Mouse (Mus musculus) liver, embryonic 16.5 days (tissue): ENCODE data around the gene N6amt1. TPM values are rescaled to one million over a fixed set of nuclear protein-coding genes. Genes with fewer than 3 reads are reported as not detected.

Experiments used
- ATAC-seq: fragments of 200-750 bp; cut with Nextera tagmentation; 2 replicates; pipeline ENCODE4 v1.8.0; 2017; ENCODE audit warnings: low read depth, mild to moderate bottlenecking, moderate number of reproducible peaks, moderate library complexity
- H3K27ac ChIP-seq: fragments of 300-500 bp; sonication (generic); 2 replicates; pipeline ENCODE4 v1.5.1; 2014; ENCODE audit warnings: mild to moderate bottlenecking, low read length
- H3K27me3 ChIP-seq: fragments of 300-500 bp; sonication (generic); 2 replicates; pipeline ENCODE4 v1.6.1; 2014; ENCODE audit warnings: low read depth, low read length, mixed read lengths; ENCODE audit not compliant: control insufficient read depth, insufficient read depth
- H3K36me3 ChIP-seq: fragments of 300-500 bp; sonication (generic); 2 replicates; pipeline ENCODE4 v1.6.1; 2014; ENCODE audit warnings: mild to moderate bottlenecking; ENCODE audit not compliant: control insufficient read depth, insufficient read depth
- H3K4me1 ChIP-seq: fragments of 300-500 bp; sonication (generic); 2 replicates; pipeline ENCODE4 v1.6.1; 2014; ENCODE audit warnings: low read depth, low read length, mixed read lengths; ENCODE audit not compliant: control insufficient read depth
- H3K4me2 ChIP-seq: fragments of 300-500 bp; sonication (generic); 2 replicates; pipeline ENCODE4 v1.6.1; 2014; ENCODE audit warnings: low read depth, low read length, mixed read lengths
- H3K4me3 ChIP-seq: fragments of 300-500 bp; sonication (generic); 2 replicates; pipeline ENCODE4 v1.5.1; 2014; ENCODE audit warnings: low read depth, mild to moderate bottlenecking, low read length
- H3K9ac ChIP-seq: fragments of 300-500 bp; sonication (generic); 2 replicates; pipeline ENCODE4 v1.6.1; 2014; ENCODE audit warnings: low read depth, low read length
- H3K9me3 ChIP-seq: fragments of 300-500 bp; sonication (generic); replicated peaks from 2 replicates; pipeline ENCODE4 v1.6.1; 2016; ENCODE audit warnings: low read length; ENCODE audit not compliant: control insufficient read depth
- WGBS: fragments of 180-500 bp; shearing (Covaris S2); extraction: QIAGEN DNeasy Blood & Tissue Kit; methylation state at CpG from one replicate; pipeline ENCODE4 v1.1.7; 2014; ENCODE audit not compliant: insufficient replicate concordance; 5-methylcytosine and 5-hydroxymethylcytosine counted together
- polyA plus RNA-seq: library from polyadenylated mRNA; unstranded; fragments of >200 nt; fragmentation: Nextera tagmentation; extraction: Ambion mirVana; gene quantifications from 2 replicates; pipeline ENCODE4 v1.2.1, GENCODE M21; 2015

The N6amt1 gene
- polyA plus RNA-seq, 1 experiment from 2014 or later, result 5.2 TPM

DNA sequence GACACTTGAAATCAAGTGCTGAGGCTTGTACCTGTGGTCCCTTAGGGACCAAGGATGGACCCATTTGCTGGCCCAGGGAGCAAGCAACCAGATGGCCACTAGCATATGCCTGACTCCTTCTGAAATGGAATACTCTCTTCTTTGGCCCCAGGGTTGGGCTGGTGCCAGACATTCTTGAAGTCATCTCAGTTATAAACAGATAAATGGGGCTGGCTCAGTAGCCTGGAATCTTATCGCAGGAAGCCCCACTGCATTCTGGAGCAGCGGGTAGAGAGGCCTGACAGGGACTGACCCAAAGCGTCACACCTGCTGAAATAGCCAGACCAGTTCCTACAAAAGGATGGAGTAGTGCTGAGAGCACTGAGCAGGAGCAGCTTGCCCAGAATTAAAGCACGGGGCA is 10.2 kb downstream of the N6amt1 start:
- Histone ChIP-seq H3K4me3 (no peak overlapping the region), H3K27ac (no peak overlapping the region), H3K4me2 (no peak overlapping the region), H3K36me3 (no peaks in the 10 kb centered on the region; the same call in 1 of the 2 replicates), H3K9me3 (no peaks in the 10 kb centered on the region), H3K4me1 (no peaks in the 10 kb centered on the region; the same call in 1 of the 2 replicates), H3K9ac (no peak overlapping the region), H3K27me3 (no peaks in the 10 kb centered on the region)
- ATAC-seq, result no peak
- WGBS, result 76% methylated on average over 4 of the region's 4 CpGs

DNA sequence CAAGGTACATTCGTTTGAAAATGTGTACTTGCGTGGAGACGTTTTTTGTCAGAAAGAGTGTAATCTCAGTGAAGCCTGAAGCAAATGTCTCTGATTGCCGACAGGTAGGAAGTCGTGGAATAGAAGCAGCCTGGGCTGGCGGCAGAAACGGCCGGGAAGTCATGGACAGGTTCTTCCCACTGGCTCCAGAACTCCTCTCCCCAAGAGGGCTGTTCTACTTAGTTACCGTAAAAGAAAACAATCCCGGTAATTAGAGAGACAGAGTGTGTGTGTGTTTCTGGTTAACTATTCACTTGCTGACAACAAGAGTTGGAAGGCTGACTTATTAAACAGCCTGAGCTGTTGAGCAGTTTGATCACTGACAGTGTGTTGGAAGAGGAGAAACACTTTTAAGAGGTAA is 12.1 kb downstream of the N6amt1 start:
- H3K27ac ChIP-seq, result no peak overlapping the region
- no peaks in the 10 kb centered on the region for H3K9me3 ChIP-seq
- no peaks in the 10 kb centered on the region; the same call in 1 of the 2 replicates for H3K36me3 ChIP-seq
- no peak overlapping the region for H3K9ac ChIP-seq
- no peaks in the 10 kb centered on the region; the same call in 1 of the 2 replicates for H3K4me1 ChIP-seq
- ATAC-seq, result no peak
- no peaks in the 10 kb centered on the region for H3K27me3 ChIP-seq
- no peak overlapping the region for H3K4me2 ChIP-seq
- WGBS, result 74% methylated on average over 10 of the region's 10 CpGs
- no peak overlapping the region for H3K4me3 ChIP-seq

DNA sequence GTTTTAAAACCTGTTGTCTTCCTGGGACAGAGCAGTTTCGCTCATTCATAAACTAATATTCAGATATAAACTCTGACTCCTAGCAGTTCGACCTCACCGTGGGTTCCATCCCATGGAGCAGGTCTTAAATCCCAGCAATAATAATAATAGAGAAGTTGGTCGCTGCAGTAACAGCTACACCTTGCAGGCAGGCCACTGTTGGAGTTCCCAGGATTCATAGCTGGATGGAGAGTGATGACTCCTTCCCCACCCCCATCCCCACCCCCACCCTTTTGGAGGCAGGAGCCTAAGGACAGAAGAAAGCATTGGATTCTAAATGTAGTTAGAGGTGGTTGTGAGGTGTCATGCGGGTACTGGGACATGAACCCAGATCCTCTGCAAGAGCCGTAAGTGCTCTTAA is 12.5 kb downstream of the N6amt1 start:
- Histone ChIP-seq H3K4me2 (no peak overlapping the region), H3K36me3 (no peaks in the 10 kb centered on the region; the same call in 1 of the 2 replicates), H3K9me3 (no peaks in the 10 kb centered on the region), H3K27me3 (no peaks in the 10 kb centered on the region), H3K9ac (no peak overlapping the region), H3K4me1 (no peaks in the 10 kb centered on the region; the same call in 1 of the 2 replicates), H3K27ac (no peak overlapping the region), H3K4me3 (no peak overlapping the region)
- WGBS, result 78% methylated on average over 6 of the region's 6 CpGs
- ATAC-seq, result no peak

DNA sequence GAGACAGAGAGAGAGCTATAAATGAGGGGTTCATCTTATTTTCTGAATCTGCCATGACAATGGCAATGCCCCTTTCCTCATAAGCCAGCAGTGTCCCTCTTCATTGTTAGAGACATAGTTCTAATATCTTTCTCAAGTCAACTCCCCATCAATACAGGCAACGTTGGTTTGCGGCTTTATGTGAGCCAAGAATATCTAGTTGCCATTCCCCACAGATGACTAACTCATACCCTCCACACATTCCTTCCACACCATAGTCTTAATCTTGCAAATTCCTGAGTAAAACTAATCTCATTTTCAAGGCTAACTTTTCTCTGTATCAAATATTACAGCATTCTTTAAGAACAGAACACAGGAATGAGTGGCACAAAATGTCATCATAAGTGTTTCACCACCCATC is 29.0 kb downstream of the N6amt1 start:
- H3K27ac ChIP-seq, result no peak overlapping the region
- no peak for ATAC-seq
- 78% methylated on average over 2 of the region's 2 CpGs for WGBS

DNA sequence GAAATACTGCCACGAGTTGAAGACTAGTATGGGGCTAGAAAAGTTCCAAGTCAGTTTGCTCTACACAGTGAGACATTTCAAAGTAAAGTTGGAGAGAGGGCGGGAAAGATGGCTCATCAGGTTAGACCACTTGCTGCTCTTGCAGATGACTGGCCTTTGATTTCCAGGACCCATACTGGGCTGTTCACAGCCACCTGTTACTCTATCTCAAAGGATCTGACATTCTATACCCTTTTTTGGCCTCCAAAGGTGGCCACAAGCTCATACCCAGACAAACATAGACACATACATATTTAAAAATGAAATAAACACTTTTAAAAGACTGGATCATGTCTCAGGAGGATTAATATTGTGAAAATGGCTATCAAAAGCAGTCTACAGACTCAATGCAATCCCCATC is 30.4 kb downstream of the N6amt1 start:
- Histone ChIP-seq H3K27me3 (no peaks in the 10 kb centered on the region), H3K4me2 (no peak overlapping the region), H3K4me3 (no peak overlapping the region), H3K27ac (no peak overlapping the region), H3K9me3 (no peaks in the 10 kb centered on the region), H3K9ac (no peak overlapping the region), H3K36me3 (peaks cover 41% of the 10 kb centered on the region), H3K4me1 (no peaks in the 10 kb centered on the region)
- no peak for ATAC-seq
- 62% methylated on average over 2 of the region's 2 CpGs for WGBS

More for the DNA sequence above, 29.0 kb downstream of the N6amt1 start:
- Histone ChIP-seq H3K4me3 (no peak overlapping the region), H3K9ac (no peak overlapping the region), H3K4me2 (no peak overlapping the region), H3K27me3 (no peaks in the 10 kb centered on the region), H3K36me3 (peaks cover 42% of the 10 kb centered on the region), H3K4me1 (no peaks in the 10 kb centered on the region), H3K9me3 (no peaks in the 10 kb centered on the region)

DNA sequence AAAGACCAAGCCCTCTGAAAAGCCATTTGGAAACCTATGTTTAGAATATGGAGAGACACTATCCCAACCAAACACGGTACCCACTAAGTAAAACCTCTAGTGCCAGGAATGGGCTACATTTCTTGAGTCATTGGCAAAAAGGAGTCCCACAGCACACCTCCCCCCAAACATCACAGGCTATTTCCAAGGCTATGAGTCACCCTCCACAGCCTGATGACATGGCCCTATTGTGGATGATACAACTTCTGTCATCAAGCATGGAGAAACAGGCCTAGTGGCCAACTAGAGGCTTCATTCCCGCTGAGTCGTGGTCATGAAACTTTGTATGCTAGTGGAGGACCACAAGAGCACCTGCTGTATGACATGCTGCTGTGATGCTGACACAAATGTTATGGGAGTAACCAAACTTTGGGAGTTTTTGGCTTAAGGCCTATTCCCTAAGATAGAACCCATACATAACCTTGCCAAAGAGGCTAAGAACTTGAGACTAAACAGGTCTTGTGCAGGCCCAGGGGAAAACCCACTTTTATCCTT is 33.5 kb downstream of the N6amt1 start:
- H3K4me1 ChIP-seq, result no peaks in the 10 kb centered on the region
- no peak for ATAC-seq
- 89% methylated on average over 3 of the region's 3 CpGs for WGBS

DNA sequence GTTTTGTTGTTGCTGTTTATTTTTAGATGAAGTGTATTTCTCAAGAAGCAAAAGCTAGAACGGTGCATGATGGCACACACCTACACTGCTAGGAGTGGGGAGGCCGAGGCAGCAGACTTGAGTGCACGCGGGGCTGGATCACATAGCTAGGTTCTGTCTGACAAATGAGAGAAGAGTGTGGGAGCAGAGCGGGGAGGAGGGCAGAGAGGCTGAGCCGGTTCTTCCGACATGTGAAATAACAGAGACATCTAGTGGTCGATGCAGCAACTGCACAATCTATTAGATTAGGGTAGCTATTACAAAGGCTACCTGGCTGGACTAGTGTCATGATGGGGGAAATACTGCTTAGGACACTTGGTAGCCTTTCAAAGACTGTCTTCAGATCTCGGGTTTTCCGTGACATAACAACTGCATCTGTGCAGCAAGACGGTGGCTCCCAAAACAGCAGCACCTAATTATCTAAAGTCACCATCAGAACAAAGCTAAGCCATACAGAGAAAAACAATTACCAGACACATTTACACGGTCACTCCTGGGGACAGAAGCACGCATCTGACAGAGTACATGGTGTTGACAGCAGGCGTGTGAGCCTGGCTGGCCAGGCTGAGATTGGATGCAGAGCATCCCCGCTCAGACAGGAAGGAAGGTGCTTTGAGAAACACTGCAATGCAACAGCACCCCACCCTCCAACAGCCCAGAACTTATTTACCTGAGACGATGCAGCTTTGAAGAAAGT is 40.0 kb downstream of the N6amt1 start:
- peak; percentile 47; the same call in 1 of the 2 replicates for ATAC-seq
- Histone ChIP-seq H3K27me3 (no peaks in the 10 kb centered on the region), H3K9ac (no peak overlapping the region), H3K4me1 (no peaks in the 10 kb centered on the region), H3K4me2 (no peak overlapping the region), H3K9me3 (no peaks in the 10 kb centered on the region), H3K36me3 (peaks cover 27% of the 10 kb centered on the region), H3K4me3 (no peak overlapping the region), H3K27ac (no peak overlapping the region)
- WGBS, result 54% methylated on average over 16 of the region's 16 CpGs

More for the DNA sequence above, 33.5 kb downstream of the N6amt1 start:
- H3K27ac ChIP-seq, result no peak overlapping the region
- no peak overlapping the region for H3K4me2 ChIP-seq
- H3K36me3 ChIP-seq, result peaks cover 16% of the 10 kb centered on the region
- H3K27me3 ChIP-seq, result no peaks in the 10 kb centered on the region
- H3K9ac ChIP-seq, result no peak overlapping the region
- no peaks in the 10 kb centered on the region for H3K9me3 ChIP-seq
- H3K4me3 ChIP-seq, result no peak overlapping the region

DNA sequence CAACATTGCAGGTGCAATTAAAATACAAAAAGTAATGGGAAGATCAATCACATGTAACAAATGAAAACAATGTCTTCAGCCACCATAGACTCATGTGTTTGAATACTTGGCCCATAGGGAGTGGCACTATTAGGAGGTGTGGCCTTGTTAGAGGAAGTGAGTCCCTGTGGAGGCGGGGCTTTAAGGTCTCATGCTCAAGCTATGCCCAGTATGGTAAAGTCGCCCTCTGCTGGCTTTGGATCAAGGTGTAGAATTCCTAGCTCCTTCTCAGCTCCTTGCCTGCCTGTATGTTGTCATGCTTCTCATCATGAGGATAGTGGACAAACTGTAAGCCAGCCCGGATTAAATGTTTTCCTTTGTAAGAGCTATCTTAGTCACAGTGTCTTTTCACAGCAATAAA is 51.0 kb downstream of the N6amt1 start:
- WGBS, result 67% methylated on average over 3 of the region's 3 CpGs
- no peaks in the 10 kb centered on the region for H3K4me1 ChIP-seq

More for the DNA sequence above, 51.0 kb downstream of the N6amt1 start:
- peaks cover 41% of the 10 kb centered on the region for H3K36me3 ChIP-seq
- ATAC-seq, result peak; percentile 56; the same call in 1 of the 2 replicates
- H3K4me3 ChIP-seq, result no peak overlapping the region
- H3K9me3 ChIP-seq, result no peaks in the 10 kb centered on the region
- H3K9ac ChIP-seq, result no peak overlapping the region
- no peak overlapping the region for H3K4me2 ChIP-seq
- H3K27ac ChIP-seq, result no peak overlapping the region
- no peaks in the 10 kb centered on the region for H3K27me3 ChIP-seq
